Mouse (Mus musculus): ENCODE measurements around the gene Npnt. TPM values are rescaled to one million over a fixed set of nuclear protein-coding genes. Genes with fewer than 3 reads are reported as not detected.

Gene Npnt
- under 1 TPM in 1 of 2 experiments, not detected in 1; 0.21 TPM for total RNA-seq (2023)

DNA sequence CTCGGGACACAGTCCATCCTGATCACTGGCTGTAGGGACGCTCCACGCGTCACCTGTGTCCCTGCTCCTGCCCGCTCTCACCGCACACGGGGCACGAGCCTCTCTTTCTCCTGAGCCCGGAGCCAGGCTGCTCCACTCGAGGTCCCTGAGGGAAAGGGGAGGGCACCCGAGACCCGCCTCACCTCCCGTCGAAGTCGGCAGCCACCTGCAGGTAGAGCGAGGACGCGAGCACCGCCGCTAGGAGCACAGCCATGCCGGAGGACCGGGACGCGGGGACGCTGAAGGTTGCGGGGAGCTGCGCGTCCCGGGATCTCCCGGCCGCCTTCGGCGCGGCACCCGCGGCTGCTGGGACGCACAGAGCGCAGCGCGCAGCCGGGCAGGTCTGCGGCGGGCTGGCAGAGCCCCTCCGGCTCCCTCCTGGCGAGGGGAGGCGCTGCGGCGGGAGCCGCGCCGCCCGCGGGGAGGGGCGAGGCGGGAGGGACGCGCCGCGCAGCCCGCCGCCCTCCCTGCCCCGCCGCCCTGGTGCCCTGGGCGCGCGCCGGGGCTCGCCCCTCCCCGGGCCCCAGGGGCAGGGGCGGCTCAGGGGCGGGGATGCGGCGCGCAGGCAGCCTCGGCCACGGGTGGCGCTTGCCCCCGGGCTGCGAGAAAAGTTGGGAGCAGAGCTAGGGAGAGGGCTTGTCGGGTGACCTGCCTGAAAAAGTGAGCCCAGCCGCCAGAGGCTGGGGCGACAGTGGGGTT is at the start of gene Npnt:
TSS of gene Npnt (minus strand) at position 501 of the 738 bp plus-strand sequence.

Other genes with a start within 250 kb of the Npnt start
- 10 to 100 TPM; 27.8 to 30.2 TPM for gene Ints12, start 141.5 kb upstream of the Npnt start, total RNA-seq (2023)
- 1 to 10 TPM; 6.9 to 7.8 TPM for gene Gstcd, start 141.7 kb upstream of the Npnt start, total RNA-seq (2023)

Data from monocyte, adult 59 days (primary cell).